Mouse (Mus musculus) liver, embryonic 14.5 days (tissue): ENCODE measurements at regions not wholly inside any gene's neighbourhood (a gene's known extent, or its start where the extent isn't known, plus 50 kb on each side); places are given as distances from the start of the nearest gene placed in this dataset.

Experiments
- CTCF ChIP-seq: IDR thresholded peaks from 2 replicates; pipeline ENCODE4 v1.5.1; 2016; ENCODE audit warnings: antibody characterized with exemption, low read depth, control low read depth
- EP300 ChIP-seq: IDR thresholded peaks from 2 replicates; pipeline ENCODE4 v1.6.1; 2016; ENCODE audit warnings: antibody characterized with exemption, low read depth

DNA sequence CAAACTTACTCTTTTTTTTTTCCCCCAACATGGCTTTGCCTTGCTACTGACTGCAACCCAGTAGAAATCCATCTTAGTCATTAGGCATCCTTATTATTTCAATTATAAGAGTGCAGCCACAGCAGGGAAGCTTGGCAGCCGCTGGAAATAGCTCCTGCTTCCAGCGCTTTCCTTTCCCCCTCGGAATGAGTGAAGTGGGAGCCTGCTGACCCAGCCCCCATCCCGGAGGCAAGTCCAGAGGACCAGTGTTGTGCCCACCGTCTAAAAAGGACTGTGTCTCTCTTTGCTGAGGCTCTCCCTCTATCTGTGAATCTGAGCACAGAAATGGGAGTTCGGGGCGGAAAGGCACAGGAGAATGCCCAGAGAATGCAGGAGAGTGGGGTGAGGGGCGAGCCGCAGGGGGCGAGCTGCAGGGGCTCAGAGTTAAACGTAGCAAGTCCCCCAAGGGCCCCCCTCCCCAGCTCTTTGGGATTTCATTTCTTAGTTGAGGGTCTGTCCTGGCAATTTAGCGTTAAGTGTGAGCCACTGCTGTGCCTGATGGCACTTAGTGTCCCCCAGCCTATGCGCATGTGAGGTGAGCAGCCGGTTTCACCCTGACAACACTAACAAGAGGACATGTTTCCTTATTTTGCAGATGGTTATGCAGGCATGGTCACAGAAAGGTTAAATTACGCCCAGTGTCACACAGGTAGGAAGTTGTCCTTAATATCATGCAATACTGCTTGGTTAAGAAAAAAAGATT lies 117.4 kb upstream of the Arid2 start:
- TF ChIP-seq CTCF, result no peak
- TF ChIP-seq EP300, result no peak
